Mouse (Mus musculus) lung, adult 2 months (tissue): ENCODE data around the gene Wdr73.

Source experiments
- CTCF ChIP-seq: fragments of 200-500 bp; IDR thresholded peaks from 2 replicates; pipeline ENCODE4 v1.5.1; 2011; ENCODE audit warnings: mild to moderate bottlenecking, low read length, control low read depth; ENCODE audit not compliant: insufficient read depth
- POLR2A ChIP-seq: fragments of 200-500 bp; IDR thresholded peaks from 2 replicates; pipeline ENCODE4 v1.6.1; 2011; ENCODE audit warnings: low read depth, mild to moderate bottlenecking, control low read depth, low read length, borderline replicate concordance; ENCODE audit errors: extremely low read depth

GRCm38 (mm10) chr7:80853218-80853617 lies 47.9 kb downstream of the Wdr73 start:
- TF ChIP-seq CTCF (no peak), POLR2A (no peak)
